Mouse (Mus musculus): ENCODE data around the gene Mcur1.

Mcur1 gene

DNA sequence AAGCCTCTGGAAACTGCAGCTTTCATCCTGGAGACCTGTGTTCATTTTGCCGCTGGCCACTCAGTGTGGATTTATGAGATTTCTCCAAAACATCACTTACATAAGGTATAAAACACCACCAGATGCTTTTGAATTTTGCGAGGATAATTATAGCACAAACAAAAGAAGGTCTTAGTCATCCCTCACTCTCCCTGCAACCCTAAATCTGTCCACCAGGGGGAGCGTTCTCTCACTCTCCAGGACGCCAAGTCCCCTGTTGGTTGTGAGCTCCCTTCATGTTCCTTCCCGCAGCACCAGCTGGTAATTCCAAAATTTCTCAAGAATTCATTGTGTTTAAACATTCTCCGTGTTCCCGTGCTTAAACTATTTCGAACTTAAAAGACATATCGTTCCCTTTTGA, 5.4 kb upstream of the Mcur1 start:
- DNase-seq (ENCODE audit: low spot score in 2 of 2) = peak; percentile 59 to 78

DNA sequence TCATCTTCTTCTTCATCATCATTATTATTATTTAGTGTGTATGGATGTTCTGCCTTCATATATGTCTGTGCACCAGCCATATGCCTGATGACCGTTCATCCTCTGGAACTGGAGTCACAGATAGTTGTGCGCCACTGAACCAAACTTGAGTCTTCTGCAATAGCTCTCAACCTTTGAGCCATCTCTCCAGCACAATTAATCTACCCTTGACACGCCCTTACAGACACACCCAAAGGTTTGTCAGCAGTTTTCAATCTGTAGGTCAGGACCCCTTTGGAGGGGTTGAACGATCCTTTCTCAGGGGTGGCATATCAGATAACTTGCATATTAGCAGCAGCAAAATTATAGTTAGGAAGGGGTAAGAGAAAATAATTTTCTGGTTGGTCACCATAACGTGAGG, 4.7 kb upstream of the Mcur1 start:
- no peak for DNase-seq (ENCODE audit: low spot score in 2 of 2)

DNA sequence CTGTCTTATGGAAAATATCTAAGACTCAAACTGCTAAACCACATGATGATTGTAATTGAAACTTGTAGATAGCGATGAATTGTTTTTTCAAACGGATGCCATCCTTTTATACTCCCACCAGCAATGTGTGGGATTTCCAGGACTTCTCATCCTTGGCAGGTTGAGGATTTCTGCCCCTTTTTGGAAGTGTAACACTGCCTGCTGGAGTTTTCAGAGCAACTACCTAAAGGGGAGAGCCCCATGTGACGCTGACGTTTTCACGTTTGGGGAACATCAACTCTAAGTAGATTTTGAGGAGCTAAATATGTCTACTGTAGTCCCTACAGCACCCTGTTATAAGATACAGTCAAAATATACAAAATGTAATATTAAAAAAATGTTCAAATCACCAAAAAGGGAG, 2.7 kb upstream of the Mcur1 start:
- DNase-seq (ENCODE audit: low spot score in 2 of 2) = no peak

DNA sequence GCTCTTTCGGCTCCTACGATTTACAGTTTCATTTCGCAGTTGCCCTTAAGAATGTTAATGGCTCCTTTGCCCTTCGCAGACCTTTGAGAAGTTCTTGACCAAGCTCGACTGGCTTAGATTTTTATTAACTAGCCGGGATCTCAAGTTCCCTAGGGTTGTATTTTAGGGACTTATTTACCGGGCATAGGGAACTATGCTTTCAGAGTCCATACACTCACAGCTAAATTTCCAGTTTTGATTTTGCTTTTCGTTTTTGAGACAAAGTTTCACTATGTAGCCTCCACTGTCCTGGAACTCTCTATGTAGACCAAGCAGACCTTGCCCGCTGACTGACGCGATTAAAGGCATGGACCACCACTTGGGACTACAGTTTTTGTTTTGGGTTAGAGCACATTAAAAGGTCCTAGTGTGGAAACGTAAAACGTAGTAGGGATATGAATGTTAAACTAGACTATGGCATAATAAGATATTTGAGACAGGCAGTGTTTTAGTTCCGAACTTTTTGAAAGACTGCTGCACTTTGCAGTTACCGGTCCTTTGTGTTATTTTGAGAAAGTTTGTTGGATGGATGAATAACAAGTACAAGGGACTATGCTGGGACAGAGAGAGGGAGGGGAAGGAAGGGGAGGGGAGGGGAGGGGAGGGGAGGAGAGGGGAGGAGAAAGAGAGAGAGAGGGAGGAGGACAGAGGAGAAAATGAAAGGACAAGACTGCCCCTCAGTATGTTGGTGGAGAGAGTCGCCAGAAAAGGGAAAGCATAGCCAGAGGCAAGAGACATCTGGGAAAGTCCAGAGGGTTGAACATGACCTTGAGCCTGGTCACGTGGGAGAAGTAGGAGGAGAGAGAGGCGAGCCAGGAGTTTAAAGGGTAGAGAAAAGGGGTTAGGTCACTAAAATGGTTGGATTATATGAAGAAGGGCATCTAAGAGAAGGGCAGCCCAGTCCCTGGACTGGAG, 744 bp upstream of the Mcur1 start:
- DNase-seq (ENCODE audit: low spot score in 2 of 2) = no peak

DNA sequence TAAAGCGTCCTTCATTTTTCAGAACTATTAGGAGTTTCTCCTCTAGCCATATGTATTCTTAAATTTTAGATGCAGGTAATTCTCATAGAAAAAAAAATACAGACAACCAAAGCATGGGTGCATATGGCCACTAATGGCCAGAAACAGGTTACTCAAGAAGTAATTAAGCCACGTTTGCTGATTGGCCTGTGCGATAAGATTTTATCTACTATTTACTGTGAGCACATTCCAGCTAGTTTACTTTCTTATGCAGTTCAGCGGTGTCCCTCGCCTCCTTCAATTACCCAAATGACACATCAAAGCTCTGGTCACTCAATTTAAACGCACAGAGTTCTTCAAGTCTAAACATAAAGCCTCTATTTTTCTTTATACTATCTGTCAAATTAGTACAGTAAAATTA, 1.0 kb downstream of the Mcur1 start:
- no peak for DNase-seq (ENCODE audit: low spot score in 2 of 2)

DNA sequence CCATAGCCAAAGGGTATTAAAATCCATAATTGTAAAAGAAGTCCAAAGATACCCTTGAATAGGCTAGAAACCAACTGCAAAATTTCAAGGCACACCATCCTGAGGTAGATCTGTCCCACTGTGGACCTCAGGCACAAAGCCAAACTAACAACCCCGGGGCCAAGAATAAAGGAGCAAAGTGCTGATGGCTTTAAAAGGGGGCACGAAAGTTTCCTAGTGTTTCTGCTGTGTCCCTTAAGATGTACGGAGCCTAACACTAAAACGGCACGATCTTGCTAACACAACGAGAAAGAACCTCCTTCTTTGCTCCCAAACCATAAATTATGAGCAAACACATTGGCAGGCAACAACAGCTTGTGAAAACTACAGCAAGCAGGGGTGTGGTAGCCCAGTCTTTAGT, 1.6 kb downstream of the Mcur1 start:
- no peak for DNase-seq (ENCODE audit: low spot score in 2 of 2)

DNA sequence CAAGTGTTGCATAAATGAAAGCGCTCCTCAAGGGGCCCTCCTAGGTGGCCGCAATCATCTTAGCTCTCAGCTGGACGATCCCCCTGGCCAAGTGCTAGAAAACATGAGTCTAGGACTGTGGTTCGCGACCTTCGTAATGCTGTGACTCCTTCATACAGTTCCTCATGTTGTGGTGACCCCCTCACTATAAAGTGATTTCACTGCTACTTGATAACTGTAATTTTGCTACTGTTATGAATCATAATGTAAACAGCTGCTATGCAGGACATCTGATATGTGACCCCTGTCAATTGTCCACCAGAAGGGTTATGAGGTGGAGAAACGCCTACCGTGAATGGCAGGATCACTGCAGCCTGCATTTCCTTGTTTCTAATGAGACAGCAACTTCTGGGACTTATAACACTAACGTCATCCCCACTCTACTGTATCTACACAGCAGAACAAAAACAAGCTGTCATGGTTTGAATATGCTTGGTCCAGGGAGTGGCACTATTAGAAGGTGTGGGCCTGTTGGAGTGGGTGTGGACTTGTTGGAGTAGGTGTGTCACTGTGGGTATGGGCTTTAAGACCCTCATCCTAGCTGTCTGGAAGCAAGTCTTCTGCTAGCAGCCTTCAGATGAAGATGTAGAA, 3.0 kb downstream of the Mcur1 start:
- DNase-seq (ENCODE audit: low spot score in 2 of 2) = no peak

DNA sequence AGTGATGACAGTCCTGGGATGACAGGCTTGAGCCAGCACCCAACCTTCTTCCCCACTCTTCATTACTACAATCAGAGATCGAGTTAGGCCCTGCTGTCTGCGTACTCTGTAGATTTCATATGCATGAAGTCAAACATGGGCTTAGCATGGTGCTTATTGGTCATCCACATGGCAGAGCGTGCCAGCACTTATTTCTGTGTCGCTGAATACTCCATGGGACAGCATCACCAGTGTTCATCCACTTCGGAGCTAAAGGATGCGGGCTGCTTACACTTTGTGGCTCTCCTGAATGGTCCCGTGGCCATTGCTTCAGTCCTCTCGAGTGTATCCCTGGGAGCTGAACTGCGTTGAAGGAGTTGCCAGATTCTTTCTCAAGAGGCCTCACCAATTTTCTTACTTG, 4.7 kb downstream of the Mcur1 start:
- DNase-seq (ENCODE audit: low spot score in 2 of 2) = no peak

DNA sequence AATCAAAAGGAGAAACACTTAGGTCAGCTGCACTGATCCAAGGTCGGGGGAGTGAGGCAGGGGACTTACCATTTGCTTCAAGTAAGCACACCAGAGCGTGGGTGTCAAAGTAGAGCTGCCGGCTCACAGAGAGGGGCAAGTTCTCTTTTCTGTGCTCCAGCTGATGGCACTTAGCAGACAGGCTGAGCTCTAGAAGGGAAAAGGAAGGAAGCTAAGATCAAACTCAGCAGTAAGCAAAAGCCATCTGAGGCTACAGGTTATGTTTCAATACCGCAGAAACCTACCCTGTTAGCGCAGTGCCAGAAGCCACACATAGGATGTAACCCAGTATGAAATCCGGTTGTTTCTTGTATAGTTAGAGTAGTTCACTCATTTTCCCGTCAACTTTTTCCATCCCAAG, 5.2 kb downstream of the Mcur1 start:
- DNase-seq (ENCODE audit: low spot score in 2 of 2) = no peak

DNA sequence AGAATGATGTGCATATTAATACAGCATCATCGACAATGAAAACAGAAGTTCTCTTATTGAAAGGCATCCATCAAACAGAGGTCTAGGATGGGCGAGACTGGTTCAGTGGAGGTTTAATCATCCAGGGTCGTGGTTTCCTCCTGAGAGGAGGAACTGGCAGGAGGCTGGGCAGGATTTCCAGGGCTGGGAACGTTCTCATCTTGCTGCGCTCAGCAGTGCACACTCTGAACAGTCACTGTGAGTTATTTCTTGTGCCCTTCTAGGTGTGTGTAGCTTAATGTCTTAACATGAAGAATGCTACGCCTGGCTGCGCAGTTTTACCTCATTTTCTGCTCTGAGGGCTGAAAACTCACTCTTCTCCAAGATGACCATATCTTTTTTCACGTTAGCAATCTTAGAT, 9.3 kb downstream of the Mcur1 start:
- no peak for DNase-seq (ENCODE audit: low spot score in 2 of 2)

DNA sequence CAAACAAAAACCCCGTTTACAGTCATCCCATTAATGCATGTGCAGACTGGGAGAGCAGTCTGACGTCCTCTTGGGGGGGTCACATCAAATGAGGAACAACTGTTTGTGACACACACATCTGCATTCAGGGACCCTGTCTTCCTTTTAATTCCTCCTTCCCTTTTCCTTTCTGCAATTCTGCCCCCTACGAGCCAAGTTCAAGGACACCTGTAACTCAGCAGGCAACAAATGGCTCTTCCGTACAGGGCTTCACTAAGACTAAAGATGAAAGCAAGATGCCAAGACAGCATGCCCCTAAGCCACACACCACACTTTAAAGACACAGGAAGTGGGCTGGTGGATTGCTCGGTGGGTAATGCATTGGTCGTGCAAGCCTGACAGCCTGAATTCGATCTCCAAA, 10.1 kb downstream of the Mcur1 start:
- no peak for DNase-seq (ENCODE audit: low spot score in 2 of 2)

DNA sequence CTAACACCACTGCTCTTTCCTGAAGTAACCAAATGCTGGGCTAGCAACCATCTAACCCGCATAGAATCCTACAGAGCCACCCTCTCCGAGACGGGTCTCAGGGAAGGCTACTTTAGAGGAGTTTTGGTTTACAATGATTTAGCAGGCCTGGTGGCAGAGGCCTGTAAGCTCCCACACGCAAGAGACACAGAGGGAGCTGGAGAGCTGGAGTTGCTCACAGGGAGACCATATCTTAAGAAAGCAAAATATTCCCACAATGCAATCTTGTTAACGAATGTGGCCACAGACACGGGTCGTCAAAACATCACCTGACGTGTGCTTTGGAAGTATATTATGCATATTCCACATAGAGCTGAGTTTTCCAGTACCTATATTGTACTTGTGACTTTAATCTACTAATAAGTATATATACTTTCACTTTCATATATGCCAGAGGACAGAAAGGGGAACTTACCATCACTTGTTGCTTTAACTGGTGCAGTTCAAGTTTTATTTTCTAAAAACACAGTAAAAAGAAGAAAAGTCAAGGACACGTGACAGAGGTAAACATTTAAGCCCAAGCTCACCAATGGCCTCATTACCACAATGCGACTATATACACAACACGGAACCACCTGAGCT, 10.8 kb downstream of the Mcur1 start:
- DNase-seq (ENCODE audit: low spot score in 2 of 2) = no peak

DNA sequence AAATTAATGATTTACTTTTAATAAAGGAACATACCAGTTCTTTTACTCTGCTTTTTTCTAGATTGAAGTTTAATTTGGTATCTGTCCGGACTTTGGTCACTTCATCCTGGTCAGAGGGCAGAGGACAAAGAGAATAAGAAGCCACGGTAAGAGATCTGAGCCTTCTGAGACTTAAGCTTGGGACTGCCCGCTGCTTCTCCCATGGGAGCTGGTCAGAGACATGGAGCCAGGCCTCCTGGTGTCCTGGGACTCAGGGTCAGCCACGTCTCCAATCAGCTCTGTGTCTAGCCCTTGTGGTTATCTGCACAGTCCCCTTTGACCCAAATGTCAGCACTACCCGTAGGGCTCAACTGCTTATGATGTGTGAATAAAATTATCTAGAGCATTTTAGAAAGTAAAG, 11.4 kb downstream of the Mcur1 start:
- no peak for DNase-seq (ENCODE audit: low spot score in 2 of 2)

DNA sequence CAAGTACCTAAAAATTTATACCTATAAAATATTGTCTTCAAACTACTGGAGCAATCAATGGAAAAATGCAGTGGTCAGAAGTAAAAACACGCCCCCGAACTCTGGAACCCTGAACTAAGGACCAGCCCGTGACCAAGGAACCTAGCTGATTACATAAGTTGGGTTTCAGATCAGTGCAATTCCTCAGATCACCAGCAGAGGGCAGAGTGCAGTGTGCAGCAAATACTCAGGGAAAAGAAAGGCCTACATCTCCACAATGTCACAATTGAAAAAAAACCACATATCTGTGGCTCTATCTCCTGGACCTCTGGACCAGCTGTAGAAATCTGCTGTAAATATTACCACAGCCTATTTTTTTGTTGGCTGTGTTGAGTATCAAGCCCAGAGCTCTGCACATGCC, 13.1 kb downstream of the Mcur1 start:
- peak; percentile 53 to 78 for DNase-seq (ENCODE audit: low spot score in 2 of 2)

DNA sequence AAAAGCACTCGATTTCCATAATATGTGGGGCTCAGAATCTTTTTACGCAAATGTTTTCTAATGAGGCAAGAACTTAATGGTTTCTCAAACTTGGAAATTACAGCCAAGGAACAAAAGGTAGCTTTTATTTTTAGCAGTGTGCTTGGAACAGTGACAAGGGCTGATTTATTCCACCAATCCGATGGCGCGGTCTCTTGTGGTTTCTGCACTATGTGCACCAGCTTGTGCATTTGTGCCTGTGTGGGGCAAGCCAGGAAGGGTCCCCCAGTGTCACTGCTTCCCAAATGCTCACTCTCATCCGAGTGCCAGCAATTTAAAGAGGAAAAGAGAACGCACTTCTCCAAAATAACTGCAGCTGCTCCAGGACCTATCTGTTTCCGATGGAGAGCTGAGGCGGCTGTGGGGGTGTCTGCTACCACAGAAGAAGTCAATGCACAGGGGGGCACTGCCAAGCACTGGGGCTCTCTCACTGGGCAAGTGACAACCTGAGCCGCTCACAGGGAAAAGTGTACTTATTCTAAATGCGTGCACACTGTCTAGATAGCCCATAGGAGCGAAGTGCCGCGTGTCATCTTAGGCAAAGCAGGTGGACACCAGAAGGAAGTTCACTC, 19.7 kb downstream of the Mcur1 start:
- DNase-seq (ENCODE audit: low spot score in 2 of 2) = no peak

DNA sequence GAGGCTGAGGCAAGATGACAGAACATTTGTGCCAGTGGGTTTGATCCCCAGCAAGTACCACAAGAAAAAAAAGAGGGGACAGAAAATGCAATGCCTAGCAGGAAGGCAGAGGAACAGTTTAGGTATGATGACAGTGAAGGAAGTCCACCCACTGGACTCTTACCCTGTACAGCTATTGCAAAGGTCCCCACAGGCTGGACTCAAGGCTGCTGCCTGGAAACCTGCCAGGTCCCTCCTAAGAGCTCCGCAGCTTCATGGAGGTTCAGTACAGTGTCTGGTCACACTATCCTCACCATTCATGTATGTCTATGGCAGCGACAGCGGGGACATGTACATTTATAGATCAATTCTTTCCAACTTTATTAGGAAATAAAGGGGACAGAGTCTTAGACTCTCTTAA, 20.6 kb downstream of the Mcur1 start:
- no peak for DNase-seq (ENCODE audit: low spot score in 2 of 2)

DNA sequence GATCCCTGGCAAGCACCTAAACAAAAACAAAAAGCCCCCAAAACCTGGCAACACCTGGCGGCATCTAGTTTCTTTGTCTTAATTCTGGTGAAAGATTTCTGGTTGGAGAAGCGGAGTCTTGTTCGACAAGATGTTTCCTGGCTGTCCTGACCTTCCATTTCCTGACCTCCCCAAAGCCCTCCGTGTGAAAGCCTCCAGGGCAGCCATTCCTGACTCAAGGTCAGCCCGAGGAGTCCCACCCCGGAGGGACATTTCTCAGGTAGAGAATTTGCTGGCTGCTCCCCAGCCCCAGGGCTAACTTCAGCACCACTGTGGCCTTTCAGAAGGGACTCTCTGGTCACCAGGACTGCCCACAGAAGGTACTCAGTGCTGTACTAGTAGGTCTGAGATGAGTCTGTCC, 22.1 kb downstream of the Mcur1 start:
- DNase-seq (ENCODE audit: low spot score in 2 of 2) = no peak

DNA sequence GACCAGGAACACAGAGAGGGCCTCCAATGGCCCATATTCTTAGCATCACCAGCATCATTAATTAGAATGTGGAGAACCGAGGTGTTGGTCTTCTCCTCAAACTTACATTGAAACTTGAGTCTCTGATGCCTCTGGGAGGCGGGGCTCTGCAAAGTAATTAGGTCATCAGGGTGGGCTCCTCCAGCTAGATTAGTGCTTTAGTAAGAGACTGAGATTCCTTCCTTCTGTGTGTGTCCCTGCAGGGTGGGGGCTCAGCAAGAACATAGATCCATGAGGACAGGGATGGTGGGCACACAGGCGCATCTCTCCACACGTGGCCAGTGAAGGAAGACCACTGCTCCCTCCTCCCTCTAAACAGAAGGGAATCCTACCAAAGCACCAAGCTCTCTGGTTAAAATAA, 26.0 kb downstream of the Mcur1 start:
- no peak for DNase-seq (ENCODE audit: low spot score in 2 of 2)

DNA sequence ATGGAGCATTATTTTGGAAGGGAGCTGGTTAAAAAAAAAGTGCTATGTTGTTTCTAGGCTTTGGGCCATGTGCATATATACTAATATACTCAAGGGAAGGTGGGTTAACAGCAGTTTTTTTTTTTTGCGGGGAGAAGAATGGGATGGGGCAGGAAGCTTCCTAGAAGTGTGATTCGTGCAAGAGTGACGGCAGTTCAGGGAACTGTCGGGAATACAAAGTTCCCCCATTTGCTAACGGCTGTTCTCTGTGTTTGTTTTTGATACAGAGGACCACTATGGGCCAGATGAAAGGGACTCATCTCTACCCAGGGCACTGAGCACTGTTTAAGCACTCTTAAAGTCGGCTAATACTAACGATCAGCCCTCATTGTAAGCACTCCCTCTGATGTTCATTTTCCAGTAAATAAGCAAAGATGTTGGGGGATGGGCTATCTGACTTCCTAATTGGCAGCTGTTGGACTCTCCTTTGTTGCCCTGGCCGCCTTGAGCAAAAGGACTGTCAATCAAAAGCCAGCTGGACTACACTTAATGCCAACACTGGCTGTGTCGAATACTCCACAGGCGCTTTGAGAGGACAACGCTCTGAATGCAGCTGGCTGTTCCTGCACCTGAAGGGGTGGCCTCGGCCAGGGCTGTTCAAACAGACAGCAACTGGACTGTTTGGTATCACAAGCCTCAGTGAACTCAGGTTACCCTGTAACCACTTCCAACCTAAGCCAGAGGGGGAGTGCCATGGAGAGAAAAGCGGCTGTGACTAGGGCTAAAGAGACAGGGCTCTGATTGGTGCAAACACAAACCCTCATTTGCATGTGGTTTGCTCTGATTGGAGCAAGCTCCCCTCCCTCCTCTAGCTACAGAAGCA, 28.9 kb downstream of the Mcur1 start:
- DNase-seq (ENCODE audit: low spot score in 2 of 2) = peak; percentile 46 to 81

DNA sequence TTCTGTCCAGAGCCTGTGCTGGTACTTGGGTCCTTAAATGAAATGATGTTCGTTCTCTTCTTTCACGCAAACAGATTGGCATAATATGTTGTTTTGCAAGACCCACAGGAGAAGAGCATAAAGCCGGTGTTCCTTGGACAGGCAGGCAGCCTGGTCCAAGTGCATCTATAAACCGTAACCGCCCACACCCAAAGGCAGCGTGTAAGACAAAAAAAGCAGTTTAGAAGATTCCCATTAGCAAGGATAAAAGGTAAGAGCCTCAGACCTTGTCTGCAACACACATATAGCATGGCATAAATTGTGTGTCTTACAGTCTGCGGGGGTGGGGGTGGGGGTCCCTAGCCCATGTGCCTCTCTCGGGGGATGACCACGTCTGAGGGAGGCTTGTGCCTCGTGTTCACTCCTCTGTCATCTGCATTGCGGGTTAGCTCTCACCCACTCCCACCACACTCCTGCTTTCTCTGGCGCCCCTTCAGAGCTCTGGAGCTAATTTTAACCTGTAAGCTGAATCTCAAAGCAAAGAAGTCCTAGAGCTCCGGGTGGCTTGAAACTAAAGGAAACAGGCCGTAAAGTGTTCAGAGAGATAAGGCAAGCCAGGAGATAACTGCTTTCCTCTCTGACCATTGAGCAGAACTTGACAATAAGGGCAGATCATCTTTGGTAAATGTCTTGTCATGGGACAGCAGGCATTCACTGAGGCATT, 29.7 kb downstream of the Mcur1 start:
- peak; percentile 57 to 67 for DNase-seq (ENCODE audit: low spot score in 2 of 2)

DNA sequence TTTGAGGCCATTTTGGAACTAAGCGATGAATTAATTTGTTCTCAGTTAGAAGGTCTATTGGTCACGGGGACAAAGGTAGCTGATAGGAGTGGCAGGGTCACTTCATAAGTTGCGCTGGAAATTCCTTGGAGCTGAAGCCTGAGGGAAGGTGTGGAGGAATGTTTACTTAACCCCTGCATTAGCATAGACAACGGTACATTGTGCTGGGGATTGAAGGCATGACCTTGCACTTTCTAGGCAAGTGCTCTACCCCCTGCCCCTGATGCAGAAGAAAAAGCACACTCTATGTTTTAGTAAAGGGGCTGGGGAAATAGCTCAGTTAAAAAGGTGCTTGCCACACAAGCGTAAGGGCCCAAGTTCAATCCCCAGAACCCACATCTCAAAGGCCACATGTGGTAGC, 33.7 kb downstream of the Mcur1 start:
- DNase-seq (ENCODE audit: low spot score in 2 of 2) = no peak
